Mouse (Mus musculus) liver, adult 2 months (tissue): ENCODE measurements at regions not wholly inside any gene's neighbourhood (a gene's known extent, or its start where the extent isn't known, plus 50 kb on each side); places are given as distances from the start of the nearest gene placed in this dataset.
"Not testable (repeated sequence)": the region's sequence is repeated elsewhere in the genome, so short reads cannot be mapped to it uniquely, and the experiment has no call there.

ENCODE experiments used
- DNase-seq: peaks from one replicate; pipeline ENCODE4 v3.0.0-alpha.2; 2011; ENCODE audit warnings: low read depth, low spot score; ENCODE audit errors: extremely low read depth
- H3K27ac ChIP-seq: fragments of 200-500 bp; replicated peaks from 2 replicates; pipeline ENCODE4 v1.5.1; 2012; ENCODE audit warnings: low read depth, mild to moderate bottlenecking, control low read depth, inconsistent platforms, low read length; ENCODE audit not compliant: insufficient read depth
- H3K27me3 ChIP-seq: fragments of 200-500 bp; 2 replicates; pipeline ENCODE4 v1.6.1; 2012; ENCODE audit warnings: mild to moderate bottlenecking, moderate library complexity, low read length, inconsistent platforms; ENCODE audit not compliant: control insufficient read depth, insufficient read depth
- H3K36me3 ChIP-seq: fragments of 200-500 bp; 2 replicates; pipeline ENCODE4 v1.6.1; 2012; ENCODE audit warnings: low read length, inconsistent platforms; ENCODE audit not compliant: control insufficient read depth, insufficient read depth
- H3K4me1 ChIP-seq: fragments of 200-500 bp; 2 replicates; pipeline ENCODE4 v1.6.1; 2011; ENCODE audit warnings: low read length; ENCODE audit not compliant: control insufficient read depth, insufficient read depth
- H3K4me3 ChIP-seq: fragments of 200-500 bp; 2 replicates; pipeline ENCODE4 v1.5.1; 2011; ENCODE audit warnings: low read depth, mild to moderate bottlenecking, control low read depth, low read length, moderate library complexity; ENCODE audit not compliant: insufficient read depth
- H3K79me2 ChIP-seq: fragments of 200-500 bp; 2 replicates; pipeline ENCODE4 v1.6.1; 2012; ENCODE audit warnings: inconsistent platforms, mild to moderate bottlenecking, low read length, moderate library complexity; ENCODE audit not compliant: control insufficient read depth, insufficient read depth
- H3K9ac ChIP-seq: fragments of 200-500 bp; 2 replicates; pipeline ENCODE4 v1.6.1; 2012; ENCODE audit warnings: low read depth, mild to moderate bottlenecking, control low read depth, inconsistent platforms, low read length
- CTCF ChIP-seq: fragments of 200-500 bp; IDR thresholded peaks from 2 replicates; pipeline ENCODE4 v1.5.1; 2011; ENCODE audit warnings: low read depth, low read length, control low read depth
- POLR2A ChIP-seq: fragments of 200-500 bp; IDR thresholded peaks from 2 replicates; pipeline ENCODE4 v1.6.1; 2011; ENCODE audit warnings: low read length, control low read depth; ENCODE audit not compliant: insufficient read depth; ENCODE audit errors: extremely low read depth
- WGBS: fragments of 180-500 bp; shearing (Covaris S2); methylation state at CpG from one replicate; pipeline ENCODE4 v1.1.7; 2018; 5-methylcytosine and 5-hydroxymethylcytosine counted together

GRCm38 (mm10) chr13:7007091-7007490 is 358.5 kb upstream of the Pfkp start:
- no peak overlapping the region for H3K9ac ChIP-seq
- no peak for DNase-seq
- TF ChIP-seq POLR2A (no peak), CTCF (no peak)
- H3K4me3 ChIP-seq, result no peak overlapping the region
- no peaks in the 10 kb centered on the region for H3K27me3 ChIP-seq
- no peaks in the 10 kb centered on the region for H3K79me2 ChIP-seq
- 71% methylated on average over 1 of the region's 1 CpGs for WGBS
- H3K36me3 ChIP-seq, result no peaks in the 10 kb centered on the region
- no peak overlapping the region for H3K27ac ChIP-seq
- H3K4me1 ChIP-seq, result no peaks in the 10 kb centered on the region

GRCm38 (mm10) chr13:6998508-6999278 is 350.1 kb upstream of the Pfkp start:
- 64% methylated on average over 10 of the region's 10 CpGs for WGBS
- not testable (repeated sequence) for H3K36me3 ChIP-seq, H3K9ac ChIP-seq, H3K4me3 ChIP-seq, H3K79me2 ChIP-seq, DNase-seq, H3K4me1 ChIP-seq, H3K27ac ChIP-seq, H3K27me3 ChIP-seq

- no peaks in the 10 kb centered on the region for H3K79me2 ChIP-seq
- 87% methylated on average over 9 of the region's 9 CpGs for WGBS
Observed at GRCm38 (mm10) chr13:6998094-6998493, 349.5 kb upstream of the Pfkp start.

GRCm38 (mm10) chr13:6992323-6992994 is 343.9 kb upstream of the Pfkp start:
- Histone ChIP-seq H3K27ac (no peak overlapping the region), H3K4me1 (no peaks in the 10 kb centered on the region), H3K9ac (no peak overlapping the region), H3K4me3 (no peak overlapping the region), H3K79me2 (no peaks in the 10 kb centered on the region), H3K27me3 (no peaks in the 10 kb centered on the region), H3K36me3 (no peaks in the 10 kb centered on the region)
- DNase-seq, result no peak
- WGBS, result 77% methylated on average over 12 of the region's 12 CpGs
- TF ChIP-seq CTCF, result no peak
- TF ChIP-seq POLR2A, result no peak

More at GRCm38 (mm10) chr13:6998094-6998493, 349.5 kb upstream of the Pfkp start:
- Histone ChIP-seq H3K27me3 (no peaks in the 10 kb centered on the region), H3K4me3 (no peak overlapping the region), H3K4me1 (no peaks in the 10 kb centered on the region), H3K9ac (no peak overlapping the region), H3K27ac (no peak overlapping the region), H3K36me3 (no peaks in the 10 kb centered on the region)
- no peak for TF ChIP-seq CTCF
- DNase-seq, result no peak

- Histone ChIP-seq H3K27me3 (no peaks in the 10 kb centered on the region), H3K9ac (no peak overlapping the region), H3K27ac (no peak overlapping the region), H3K36me3 (no peaks in the 10 kb centered on the region), H3K4me3 (no peak overlapping the region), H3K4me1 (no peaks in the 10 kb centered on the region), H3K79me2 (no peaks in the 10 kb centered on the region)
- no peak for TF ChIP-seq POLR2A
- no peak for TF ChIP-seq CTCF
- no peak for DNase-seq
- WGBS, result 69% methylated on average over 2 of the region's 2 CpGs
Observed at GRCm38 (mm10) chr13:6991714-6992113, 343.1 kb upstream of the Pfkp start.
